Mouse (Mus musculus) urinary bladder, adult 18-20 months (tissue): ENCODE data around the gene Klhl5.

Source experiments
- DNase-seq, 2 experiments: peaks; one replicate each; pipeline ENCODE4 v3.0.0; 2022; ENCODE audit warnings: low spot score in 2 of 2, mixed read lengths in 2 of 2

The Klhl5 gene

GRCm38 (mm10) chr5:65106876-65107772, at the start of gene Klhl5:
Gene Klhl5 (plus strand): TSS chr5:65107539.
- peak; percentile 80 to 86 for DNase-seq

GRCm38 (mm10) chr5:65057596-65057995, 49.7 kb upstream of the Klhl5 start:
- DNase-seq = no peak

- DNase-seq = no peak
These were observed 47.5 kb upstream of the Klhl5 start for GRCm38 (mm10) chr5:65059806-65060205.

GRCm38 (mm10) chr5:65062236-65062635, 45.1 kb upstream of the Klhl5 start:
- DNase-seq = no peak

GRCm38 (mm10) chr5:65063266-65063665, 44.1 kb upstream of the Klhl5 start:
- no peak for DNase-seq

GRCm38 (mm10) chr5:65068166-65068565, 39.2 kb upstream of the Klhl5 start:
- DNase-seq = no peak

- DNase-seq = no peak
These were observed 37.5 kb upstream of the Klhl5 start for GRCm38 (mm10) chr5:65069872-65070271.

- DNase-seq = no peak
These were observed 35.6 kb upstream of the Klhl5 start for GRCm38 (mm10) chr5:65071689-65072118.

GRCm38 (mm10) chr5:65073247-65073646, 34.1 kb upstream of the Klhl5 start:
- DNase-seq = no peak

GRCm38 (mm10) chr5:65074693-65075092, 32.6 kb upstream of the Klhl5 start:
- DNase-seq = peak in 1 of 2 experiments; percentile 37

- no peak for DNase-seq
These were observed 31.3 kb upstream of the Klhl5 start for GRCm38 (mm10) chr5:65076087-65076486.

GRCm38 (mm10) chr5:65076748-65077147, 30.6 kb upstream of the Klhl5 start:
- no peak for DNase-seq

GRCm38 (mm10) chr5:65078081-65078480, 29.3 kb upstream of the Klhl5 start:
- DNase-seq = no peak

- no peak for DNase-seq
These were observed 27.5 kb upstream of the Klhl5 start for GRCm38 (mm10) chr5:65079881-65080280.

- DNase-seq = no peak
These were observed 25.5 kb upstream of the Klhl5 start for GRCm38 (mm10) chr5:65081836-65082235.

- DNase-seq = peak; percentile 31 to 68
These were observed 20.8 kb upstream of the Klhl5 start for GRCm38 (mm10) chr5:65086522-65086921.

- DNase-seq = no peak
These were observed 17.6 kb upstream of the Klhl5 start for GRCm38 (mm10) chr5:65089707-65090106.

- DNase-seq = no peak
These were observed 16.0 kb upstream of the Klhl5 start for GRCm38 (mm10) chr5:65091184-65091858.

- DNase-seq = no peak
These were observed 15.4 kb upstream of the Klhl5 start, which contains the start of gene Tmem156 for GRCm38 (mm10) chr5:65091921-65092320. Gene Tmem156 (minus strand): TSS chr5:65092132.

GRCm38 (mm10) chr5:65093769-65094168, 13.6 kb upstream of the Klhl5 start:
- DNase-seq = no peak

- DNase-seq = no peak
These were observed 12.3 kb upstream of the Klhl5 start for GRCm38 (mm10) chr5:65094902-65095545.

- no peak for DNase-seq
These were observed 11.3 kb upstream of the Klhl5 start for GRCm38 (mm10) chr5:65096082-65096481.
